Mouse (Mus musculus): ENCODE results near the gene Tmem245. TPM values are rescaled to one million over a fixed set of nuclear protein-coding genes. Genes with fewer than 3 reads are reported as not detected.
A peak's percentile ranks its signal among the peaks of the same experiment; 100 is the strongest.

Gene Tmem245
- 10 to 100 TPM; 33.0 to 33.1 TPM for total RNA-seq (2021)

- peak; percentile 95 for DNase-seq
- intact Hi-C loops (cut with DNase I), result no loop called here
Observed at GRCm38 (mm10) chr4:56946641-56947640, at the start of gene Tmem245. TSS of gene Tmem245 (minus strand) at chr4:56947437.

GRCm38 (mm10) chr4:56993331-56993730, 46.1 kb upstream of the Tmem245 start:
- no peak for DNase-seq
- intact Hi-C loops (cut with DNase I), result no loop called here

GRCm38 (mm10) chr4:56991951-56992350, 44.7 kb upstream of the Tmem245 start:
- intact Hi-C loops (cut with DNase I), result no loop called here
- no peak for DNase-seq

- intact Hi-C loops (cut with DNase I), result no loop called here
Observed at GRCm38 (mm10) chr4:56990215-56990584, 43.0 kb upstream of the Tmem245 start, which contains the start of gene Frrs1l. TSS of gene Frrs1l (minus strand) at chr4:56990391.

GRCm38 (mm10) chr4:56989431-56990214, 42.4 kb upstream of the Tmem245 start:
- intact Hi-C loops (cut with DNase I), result no loop called here
- DNase-seq, result peak; percentile 48

More at GRCm38 (mm10) chr4:56990215-56990584, 43.0 kb upstream of the Tmem245 start, which contains the start of gene Frrs1l:
- DNase-seq, result peak; percentile 56

GRCm38 (mm10) chr4:56965586-56966179, 18.4 kb upstream of the Tmem245 start:
- intact Hi-C loops (cut with DNase I), result no loop called here

GRCm38 (mm10) chr4:56963687-56964086, 16.4 kb upstream of the Tmem245 start:
- no peak for DNase-seq
- intact Hi-C loops (cut with DNase I), result no loop called here

More at GRCm38 (mm10) chr4:56965586-56966179, 18.4 kb upstream of the Tmem245 start:
- no peak for DNase-seq

- intact Hi-C loops (cut with DNase I), result no loop called here
- no peak for DNase-seq
Observed at GRCm38 (mm10) chr4:56961320-56961925, 14.2 kb upstream of the Tmem245 start.

GRCm38 (mm10) chr4:56957518-56957917, 10.3 kb upstream of the Tmem245 start:
- DNase-seq, result no peak
- intact Hi-C loops (cut with DNase I), result no loop called here

- intact Hi-C loops (cut with DNase I), result no loop called here
Observed at GRCm38 (mm10) chr4:56953235-56953634, 6.0 kb upstream of the Tmem245 start.

GRCm38 (mm10) chr4:56951701-56952100, 4.5 kb upstream of the Tmem245 start:
- no peak for DNase-seq
- intact Hi-C loops (cut with DNase I), result no loop called here

More at GRCm38 (mm10) chr4:56953235-56953634, 6.0 kb upstream of the Tmem245 start:
- DNase-seq, result no peak

GRCm38 (mm10) chr4:56949494-56949893, 2.3 kb upstream of the Tmem245 start:
- DNase-seq, result no peak
- intact Hi-C loops (cut with DNase I), result no loop called here

GRCm38 (mm10) chr4:56946180-56946579, 1.1 kb downstream of the Tmem245 start:
- no peak for DNase-seq
- intact Hi-C loops (cut with DNase I), result no loop called here

GRCm38 (mm10) chr4:56944286-56944685, 3.0 kb downstream of the Tmem245 start:
- intact Hi-C loops (cut with DNase I), result no loop called here

GRCm38 (mm10) chr4:56943258-56943657, 4.0 kb downstream of the Tmem245 start:
- intact Hi-C loops (cut with DNase I), result no loop called here
- no peak for DNase-seq

More at GRCm38 (mm10) chr4:56944286-56944685, 3.0 kb downstream of the Tmem245 start:
- DNase-seq, result peak; percentile 8

GRCm38 (mm10) chr4:56942567-56942966, 4.7 kb downstream of the Tmem245 start:
- DNase-seq, result no peak
- intact Hi-C loops (cut with DNase I), result no loop called here

- intact Hi-C loops (cut with DNase I), result no loop called here
Observed at GRCm38 (mm10) chr4:56941481-56941880, 5.8 kb downstream of the Tmem245 start.

GRCm38 (mm10) chr4:56937136-56937535, 10.1 kb downstream of the Tmem245 start:
- no peak for DNase-seq
- intact Hi-C loops (cut with DNase I), result no loop called here

More at GRCm38 (mm10) chr4:56941481-56941880, 5.8 kb downstream of the Tmem245 start:
- DNase-seq, result no peak

- no peak for DNase-seq
Observed at GRCm38 (mm10) chr4:56935327-56935726, 11.9 kb downstream of the Tmem245 start.

GRCm38 (mm10) chr4:56933154-56933553, 14.1 kb downstream of the Tmem245 start:
- intact Hi-C loops (cut with DNase I), result no loop called here
- DNase-seq, result no peak

More at GRCm38 (mm10) chr4:56935327-56935726, 11.9 kb downstream of the Tmem245 start:
- intact Hi-C loops (cut with DNase I), result no loop called here

All from left cerebral cortex, postnatal 4 days (tissue).